Mouse (Mus musculus) MEL (cell line): ENCODE measurements around the gene Aak1. TPM values are rescaled to one million over a fixed set of nuclear protein-coding genes. Genes with fewer than 3 reads are reported as not detected.

Experiments
- DNase-seq: peaks from one replicate; pipeline ENCODE4 v3.0.0; 2011; ENCODE audit warnings: low read depth, low spot score
- H3K27ac ChIP-seq: 2 replicates; pipeline ENCODE4 v1.5.1; 2012; ENCODE audit warnings: low read depth, mild to moderate bottlenecking, control low read depth, low read length, moderate library complexity; ENCODE audit not compliant: control insufficient read depth
- H3K27me3 ChIP-seq, 2 experiments: fragments of 150-350 bp in 1 of 2; sonication (generic) in 1 of 2; 2 replicates each; pipeline ENCODE4 v1.6.1; 2012; ENCODE audit warnings: low read length in 2 of 2, mild to moderate bottlenecking in 2 of 2, improper control_type of control experiment in 1 of 2, moderate library complexity in 1 of 2; ENCODE audit not compliant: insufficient read depth in 2 of 2, control insufficient read depth in 1 of 2
- H3K36me3 ChIP-seq, 2 experiments: 2 replicates each; pipeline ENCODE4 v1.6.1; 2012 to 2014; ENCODE audit warnings: low read length in 2 of 2, improper control_type of control experiment in 1 of 2, inconsistent platforms in 1 of 2, mild to moderate bottlenecking in 1 of 2; ENCODE audit not compliant: insufficient read depth in 2 of 2, control insufficient read depth in 1 of 2
- H3K4me1 ChIP-seq, 2 experiments: fragments of 150-350 bp in 1 of 2; sonication (generic) in 1 of 2; 2 replicates each; pipeline ENCODE4 v1.6.1; 2012; ENCODE audit warnings: low read length in 2 of 2, improper control_type of control experiment in 1 of 2, mild to moderate bottlenecking in 1 of 2; ENCODE audit not compliant: insufficient read depth in 2 of 2, control insufficient read depth in 1 of 2
- H3K4me3 ChIP-seq, 2 experiments: fragments of 150-350 bp in 1 of 2; sonication (generic) in 1 of 2; 2 replicates each; pipeline ENCODE4 v1.5.1; 2012; ENCODE audit warnings: low read depth in 2 of 2, low read length in 2 of 2, mild to moderate bottlenecking in 2 of 2, moderate library complexity in 2 of 2, control low read depth in 1 of 2, improper control_type of control experiment in 1 of 2; ENCODE audit not compliant: control insufficient read depth in 1 of 2, insufficient read depth in 1 of 2
- H3K79me2 ChIP-seq: 2 replicates; pipeline ENCODE4 v1.6.1; 2012; ENCODE audit warnings: mild to moderate bottlenecking, low read length, moderate library complexity; ENCODE audit not compliant: control insufficient read depth, poor library complexity, insufficient read depth
- H3K9ac ChIP-seq: 2 replicates; pipeline ENCODE4 v1.6.1; 2012; ENCODE audit warnings: low read depth, mild to moderate bottlenecking, control low read depth, low read length, moderate library complexity; ENCODE audit not compliant: control insufficient read depth, poor library complexity, severe bottlenecking
- H3K9me3 ChIP-seq: fragments of 150-350 bp; sonication (generic); replicated peaks from 2 replicates; pipeline ENCODE4 v1.6.1; 2012; ENCODE audit warnings: mild to moderate bottlenecking, low read length, improper control_type of control experiment, moderate library complexity; ENCODE audit not compliant: insufficient read depth
- BHLHE40 ChIP-seq: IDR thresholded peaks from 2 replicates; pipeline ENCODE4 v1.6.1; 2012; ENCODE audit warnings: low read depth, mild to moderate bottlenecking, inconsistent platforms, low read length, improper control_type of control experiment, borderline replicate concordance
- CHD1 ChIP-seq: IDR thresholded peaks from 2 replicates; pipeline ENCODE4 v1.6.1; 2012; ENCODE audit warnings: low read depth, mild to moderate bottlenecking, inconsistent platforms, low read length, improper control_type of control experiment
- CHD2 ChIP-seq: IDR thresholded peaks from 2 replicates; pipeline ENCODE4 v1.6.1; 2011; ENCODE audit warnings: low read length, improper control_type of control experiment
- ELF1 ChIP-seq: IDR thresholded peaks from 2 replicates; pipeline ENCODE4 v1.6.1; 2014; ENCODE audit warnings: low read depth, mild to moderate bottlenecking, inconsistent platforms, low read length, improper control_type of control experiment, moderate library complexity
- ETS1 ChIP-seq: IDR thresholded peaks from 2 replicates; pipeline ENCODE4 v1.6.1; 2012; ENCODE audit warnings: low read depth, mild to moderate bottlenecking, inconsistent platforms, low read length, improper control_type of control experiment, moderate library complexity
- GABPA ChIP-seq: IDR thresholded peaks from 2 replicates; pipeline ENCODE4 v1.6.1; 2012; ENCODE audit warnings: low read depth, mild to moderate bottlenecking, inconsistent platforms, low read length, improper control_type of control experiment, moderate library complexity
- GATA1 ChIP-seq: IDR thresholded peaks from 2 replicates; pipeline ENCODE4 v1.6.1; 2011; ENCODE audit warnings: low read depth, low read length, improper control_type of control experiment
- JUND ChIP-seq: IDR thresholded peaks from 2 replicates; pipeline ENCODE4 v1.6.1; 2011; ENCODE audit warnings: low read depth, mild to moderate bottlenecking, improper control_type of control experiment, low read length
- KAT2A ChIP-seq: conservative IDR thresholded peaks from 2 replicates; pipeline ENCODE4 v1.6.1; 2012; ENCODE audit warnings: low read depth, low read length, improper control_type of control experiment, inconsistent platforms
- MAFK ChIP-seq: IDR thresholded peaks from 2 replicates; pipeline ENCODE4 v1.6.1; 2011; ENCODE audit warnings: low read depth, mild to moderate bottlenecking, low read length, improper control_type of control experiment, borderline replicate concordance
- MAZ ChIP-seq: IDR thresholded peaks from 2 replicates; pipeline ENCODE4 v1.6.1; 2012; ENCODE audit warnings: low read depth, mild to moderate bottlenecking, inconsistent platforms, low read length, improper control_type of control experiment
- MYB ChIP-seq: IDR thresholded peaks from 2 replicates; pipeline ENCODE4 v1.6.1; 2011; ENCODE audit warnings: mild to moderate bottlenecking, low read depth, low read length, improper control_type of control experiment
- MYC ChIP-seq: IDR thresholded peaks from 2 replicates; pipeline ENCODE4 v1.6.1; 2011; ENCODE audit warnings: low read depth, mild to moderate bottlenecking, low read length, improper control_type of control experiment, moderate library complexity
- NELFE ChIP-seq: IDR thresholded peaks from 2 replicates; pipeline ENCODE4 v1.6.1; 2011; ENCODE audit warnings: low read depth, low read length, improper control_type of control experiment
- POLR2A ChIP-seq, 2 experiments: IDR thresholded peaks; 2 replicates each; pipeline ENCODE4 v1.6.1; 2011 to 2012; ENCODE audit warnings: low read length in 2 of 2, mild to moderate bottlenecking in 2 of 2, control low read depth in 1 of 2, improper control_type of control experiment in 1 of 2, low read depth in 1 of 2, moderate library complexity in 1 of 2; ENCODE audit not compliant: control insufficient read depth in 1 of 2, insufficient read depth in 1 of 2, poor library complexity in 1 of 2
- POLR2AphosphoS2 ChIP-seq: IDR thresholded peaks from 2 replicates; pipeline ENCODE4 v1.6.1; 2011; ENCODE audit warnings: low read length, improper control_type of control experiment
- RCOR1 ChIP-seq: IDR thresholded peaks from 2 replicates; pipeline ENCODE4 v1.6.1; 2012; ENCODE audit warnings: low read depth, mild to moderate bottlenecking, inconsistent platforms, low read length, improper control_type of control experiment
- SIN3A ChIP-seq: IDR thresholded peaks from 2 replicates; pipeline ENCODE4 v1.6.1; 2012; ENCODE audit warnings: low read length, improper control_type of control experiment, inconsistent platforms
- SMC3 ChIP-seq: IDR thresholded peaks from 2 replicates; pipeline ENCODE4 v1.6.1; 2011; ENCODE audit warnings: low read depth, low read length, improper control_type of control experiment
- TAL1 ChIP-seq: IDR thresholded peaks from 2 replicates; pipeline ENCODE4 v1.6.1; 2012; ENCODE audit warnings: mild to moderate bottlenecking, inconsistent platforms, low read length, moderate library complexity, mixed read lengths
- TCF12 ChIP-seq: IDR thresholded peaks from 2 replicates; pipeline ENCODE4 v1.6.1; 2014; ENCODE audit warnings: low read depth, mild to moderate bottlenecking, inconsistent platforms, low read length, improper control_type of control experiment, moderate library complexity
- UBTF ChIP-seq: IDR thresholded peaks from 2 replicates; pipeline ENCODE4 v1.6.1; 2012; ENCODE audit warnings: low read depth, mild to moderate bottlenecking, inconsistent platforms, low read length, improper control_type of control experiment, moderate library complexity, borderline replicate concordance; ENCODE audit not compliant: insufficient read depth
- USF2 ChIP-seq, 2 experiments: IDR thresholded peaks; 2 replicates each; pipeline ENCODE4 v1.6.1; 2011 to 2012; ENCODE audit warnings: improper control_type of control experiment in 2 of 2, low read length in 2 of 2, borderline replicate concordance in 1 of 2, inconsistent platforms in 1 of 2, low read depth in 1 of 2, mild to moderate bottlenecking in 1 of 2; ENCODE audit not compliant: insufficient read depth in 1 of 2
- ZMIZ1 ChIP-seq: IDR thresholded peaks from 2 replicates; pipeline ENCODE4 v1.6.1; 2012; ENCODE audit warnings: low read depth, mild to moderate bottlenecking, inconsistent platforms, low read length, improper control_type of control experiment, moderate library complexity
- ZNF384 ChIP-seq: IDR thresholded peaks from 2 replicates; pipeline ENCODE4 v1.6.1; 2012; ENCODE audit warnings: low read depth, mild to moderate bottlenecking, inconsistent platforms, low read length, improper control_type of control experiment
- polyA plus RNA-seq, 2 experiments: library from polyadenylated mRNA; stranded (reverse) in 1 of 2; unstranded in 1 of 2; fragments of >175 nt in 1 of 2; fragments of >200 nt in 1 of 2; gene quantifications; 2 replicates each; pipeline versions ENCODE4 v1.2.1 to v1.2.4; 2012; ENCODE audit warnings: low replicate concordance in 2 of 2, low read depth in 1 of 2; ENCODE audit not compliant: insufficient read length in 2 of 2, insufficient read depth in 1 of 2, missing spikeins in 1 of 2
- total RNA-seq: library from RNA; depleted of rRNA; stranded (reverse); fragments of 300-350 nt; gene quantifications from 2 replicates; pipeline ENCODE4 v1.2.3, GENCODE M21; 2012

Gene Aak1
- total and polyA plus RNA-seq, 3 experiments = 6.4 to 353 (median 25.4) TPM

DNA sequence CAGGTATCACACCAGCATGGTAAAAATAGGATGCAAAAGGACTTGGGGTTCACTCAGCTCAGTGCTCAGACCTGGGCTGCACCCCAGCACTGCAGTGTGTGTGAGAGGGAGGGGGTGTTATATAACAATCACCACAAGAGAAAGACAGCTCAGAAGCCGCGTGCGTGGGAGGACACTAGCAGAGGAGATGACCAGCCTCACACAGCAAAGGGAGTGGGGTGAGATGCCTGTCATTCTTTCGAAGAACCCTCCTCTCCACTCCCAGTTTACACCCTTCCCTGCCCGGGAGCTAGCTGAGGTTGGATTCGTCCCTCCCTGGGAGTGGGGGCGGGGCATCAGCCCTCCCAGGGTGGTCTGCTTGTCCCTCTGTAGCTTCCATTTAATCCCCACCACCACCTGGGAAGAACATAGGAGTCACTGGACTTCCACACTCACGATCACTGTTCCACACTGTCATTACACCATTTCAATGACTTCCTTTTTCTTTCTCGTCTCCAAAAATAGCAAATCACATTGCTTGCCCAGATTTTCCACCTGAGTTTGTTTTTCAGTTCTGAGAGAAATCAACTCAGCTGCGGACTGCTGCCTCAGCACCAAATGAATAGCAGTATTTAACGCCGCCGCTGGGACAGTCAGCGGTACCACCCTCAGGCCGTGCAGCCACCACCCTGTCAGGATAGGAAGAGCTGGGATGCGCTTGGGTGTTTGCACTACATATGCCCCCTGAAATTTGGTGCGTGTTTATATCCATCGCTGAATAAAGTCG, 26.8 kb upstream of the Aak1 start:
- no peaks in the 10 kb centered on the region for H3K79me2 ChIP-seq
- no peak overlapping the region for H3K27ac ChIP-seq
- no peak for DNase-seq
- H3K4me3 ChIP-seq = no peak overlapping the region
- H3K4me1 ChIP-seq = peaks cover 0 to 5% of the 10 kb centered on the region in 2 experiments; a peak in 1 of 4 replicates
- TF ChIP-seq ELF1 = no peak
- no peak for TF ChIP-seq POLR2AphosphoS2
- no peak for TF ChIP-seq KAT2A
- no peak for TF ChIP-seq USF2 (IDR thresholded peaks at IDR 0.05; ENCODE audit: borderline replicate concordance in 1 of 2, insufficient read depth in 1 of 2, low read depth in 1 of 2, low read length in 2 of 2)
- no peak for TF ChIP-seq BHLHE40
- TF ChIP-seq CHD2 = no peak
- TF ChIP-seq ZNF384 = no peak
- no peak for TF ChIP-seq RCOR1
- no peak for TF ChIP-seq CHD1
- TF ChIP-seq UBTF = no peak
- TF ChIP-seq ETS1 = no peak
- TF ChIP-seq NELFE = no peak
- TF ChIP-seq SIN3A = no peak
- no peak for TF ChIP-seq TCF12
- TF ChIP-seq, all 39 proteins: peak for 0
- H3K9me3 ChIP-seq = no peaks in the 10 kb centered on the region
- H3K27me3 ChIP-seq = no peaks in the 10 kb centered on the region
- no peaks in the 10 kb centered on the region for H3K36me3 ChIP-seq
- no peak overlapping the region for H3K9ac ChIP-seq

DNA sequence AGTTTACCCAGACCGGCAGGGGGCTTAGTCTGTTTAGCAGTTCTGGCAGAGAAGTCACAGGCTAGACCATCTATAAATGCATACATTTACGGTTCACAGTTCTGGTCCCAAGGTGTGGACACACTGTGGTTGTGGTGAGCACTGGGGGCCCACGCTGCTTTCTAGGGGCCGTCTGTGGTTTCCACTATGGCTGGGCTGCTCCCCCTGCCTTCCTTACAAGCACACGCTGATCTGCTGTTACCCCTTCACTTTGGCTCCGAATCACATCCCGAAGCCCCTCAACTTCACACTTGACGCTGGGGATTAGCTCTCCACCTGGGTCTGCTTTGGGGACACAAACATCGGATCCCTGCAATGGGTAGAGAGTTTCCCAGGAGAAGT, 26.3 kb upstream of the Aak1 start:
- Histone ChIP-seq H3K4me1 (peaks cover 0 to 5% of the 10 kb centered on the region in 2 experiments; a peak in 1 of 4 replicates), H3K9me3 (no peaks in the 10 kb centered on the region), H3K9ac (no peak overlapping the region), H3K27ac (no peak overlapping the region), H3K4me3 (no peak overlapping the region), H3K36me3 (no peaks in the 10 kb centered on the region), H3K27me3 (no peaks in the 10 kb centered on the region), H3K79me2 (no peaks in the 10 kb centered on the region)
- TF ChIP-seq ETS1 = no peak
- TF ChIP-seq MYB = no peak
- no peak for TF ChIP-seq ELF1
- no peak for TF ChIP-seq POLR2A (IDR thresholded peaks at IDR 0.05; ENCODE audit: control insufficient read depth in 1 of 2, insufficient read depth in 1 of 2, low read depth in 1 of 2, low read length in 2 of 2, poor library complexity in 1 of 2)
- TF ChIP-seq TAL1 = no peak
- TF ChIP-seq USF2 (IDR thresholded peaks at IDR 0.05; ENCODE audit: borderline replicate concordance in 1 of 2, insufficient read depth in 1 of 2, low read depth in 1 of 2, low read length in 2 of 2) = no peak
- no peak for TF ChIP-seq GATA1
- TF ChIP-seq JUND = no peak
- TF ChIP-seq ZMIZ1 = no peak
- TF ChIP-seq MAZ = no peak
- TF ChIP-seq GABPA = no peak
- no peak for TF ChIP-seq UBTF
- no peak for TF ChIP-seq TCF12
- no peak for TF ChIP-seq POLR2AphosphoS2
- no peak for TF ChIP-seq ZNF384
- no peak for TF ChIP-seq NELFE
- no peak for TF ChIP-seq SMC3
- TF ChIP-seq MAFK = no peak
- TF ChIP-seq MYC = no peak
- no peak for TF ChIP-seq CHD2
- no peak for DNase-seq
